Mouse (Mus musculus) neutrophil, adult 65 days (primary cell): Measurements from ENCODE around the gene Cyp2d34. TPM values are rescaled to one million over a fixed set of nuclear protein-coding genes. Genes with fewer than 3 reads are reported as not detected.

Source experiments
- total RNA-seq: library from RNA; stranded (reverse); gene quantifications from 2 replicates; pipeline ENCODE4 v1.2.4, GENCODE M21; 2023

Cyp2d34 gene
- not detected in 2 replicates for total RNA-seq

DNA sequence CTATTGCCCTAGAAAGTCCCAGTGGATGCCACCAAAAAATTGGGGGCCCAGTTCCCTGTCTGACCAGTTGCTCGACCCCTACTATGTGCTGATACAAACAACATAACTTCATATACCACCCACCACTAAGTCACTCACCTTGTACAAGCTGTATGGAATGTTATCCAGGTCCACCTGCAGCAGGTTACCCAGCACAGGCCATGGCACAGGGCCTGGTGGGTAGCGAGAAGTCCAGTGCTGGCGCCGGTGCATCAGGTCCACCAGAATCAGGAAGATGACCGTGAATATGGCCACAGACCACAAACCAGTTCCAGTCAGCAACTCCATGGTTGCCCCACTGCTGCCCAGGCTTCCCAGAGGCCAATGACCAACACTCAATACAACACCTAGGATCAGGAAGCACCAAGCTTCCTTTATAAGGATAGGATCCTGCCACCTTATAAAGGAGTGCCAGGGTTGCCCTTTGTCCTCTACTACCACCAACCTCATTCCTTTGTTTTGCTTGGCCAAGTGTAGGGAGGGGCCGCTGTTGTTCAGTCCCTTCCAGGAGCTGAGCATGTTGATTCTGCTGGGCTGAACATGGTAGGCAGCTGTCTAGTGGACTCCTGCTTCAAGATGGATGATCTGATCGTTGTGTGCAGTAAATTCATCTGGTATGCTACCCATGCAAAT is at the start of gene Cyp2d34:
Gene Cyp2d34 (minus strand): TSS at position 416 of the 672 bp plus-strand sequence.

Other genes with a start within 250 kb of the Cyp2d34 start
- gene Cyp2d22, start 240.7 kb downstream of the Cyp2d34 start, total RNA-seq = 0.57 and 1.6 TPM in 2 replicates
- gene Cyp2d11, start 226.9 kb downstream of the Cyp2d34 start, total RNA-seq = not detected in 2 replicates
- gene Cyp2d10, start 213.8 kb downstream of the Cyp2d34 start, total RNA-seq = not detected in 2 replicates
- not detected in 2 replicates for gene Cyp2d9, start 187.5 kb downstream of the Cyp2d34 start, total RNA-seq
- not detected in 2 replicates for gene Cyp2d12, start 65.9 kb downstream of the Cyp2d34 start, total RNA-seq
- gene Cyp2d40, start 143.2 kb upstream of the Cyp2d34 start, total RNA-seq = not detected in 2 replicates
- gene Cyp2d26, start 173.3 kb upstream of the Cyp2d34 start, total RNA-seq = not detected in 2 replicates